Mouse (Mus musculus) neural tube, embryonic 12.5 days (tissue): Measurements from ENCODE around the gene Slc38a11. TPM values are rescaled to one million over a fixed set of nuclear protein-coding genes. Genes with fewer than 3 reads are reported as not detected.

Source experiments
- ATAC-seq: fragments of 200-750 bp; cut with Nextera tagmentation; 2 replicates; pipeline ENCODE4 v1.8.0; 2017; ENCODE audit warnings: low read depth, mild to moderate bottlenecking, moderate TSS enrichment, moderate library complexity; ENCODE audit not compliant: low FRiP score
- H3K27ac ChIP-seq: fragments of 300-500 bp; sonication (generic); 2 replicates; pipeline ENCODE4 v1.5.1; 2016
- H3K27me3 ChIP-seq: fragments of 300-500 bp; sonication (generic); replicated peaks from 2 replicates; pipeline ENCODE4 v1.6.1; 2016; ENCODE audit warnings: mild to moderate bottlenecking
- H3K36me3 ChIP-seq: fragments of 300-500 bp; sonication (generic); 2 replicates; pipeline ENCODE4 v1.6.1; 2016; ENCODE audit warnings: mild to moderate bottlenecking
- H3K4me1 ChIP-seq: fragments of 300-500 bp; sonication (generic); 2 replicates; pipeline ENCODE4 v1.6.1; 2016
- H3K4me2 ChIP-seq: fragments of 300-500 bp; sonication (generic); replicated peaks from 2 replicates; pipeline ENCODE4 v1.6.1; 2016; ENCODE audit warnings: mild to moderate bottlenecking
- H3K4me3 ChIP-seq: fragments of 300-500 bp; sonication (generic); 2 replicates; pipeline ENCODE4 v1.5.1; 2016
- H3K9ac ChIP-seq: fragments of 300-500 bp; sonication (generic); 2 replicates; pipeline ENCODE4 v1.6.1; 2016; ENCODE audit warnings: mild to moderate bottlenecking
- H3K9me3 ChIP-seq: fragments of 300-500 bp; sonication (generic); 2 replicates; pipeline ENCODE4 v1.6.1; 2016; ENCODE audit warnings: mild to moderate bottlenecking
- WGBS: fragments of 180-500 bp; shearing (Covaris S2); methylation state at CpG from one replicate; pipeline ENCODE4 v1.1.7; 2016; 5-methylcytosine and 5-hydroxymethylcytosine counted together
- microRNA-seq: library from miRNA; unstranded; fragments of <30 nt; microRNA quantifications from one replicate; pipeline ENCODE4, GENCODE M21; 2017
- polyA plus RNA-seq: library from polyadenylated mRNA; unstranded; fragments of >200 nt; fragmentation: Nextera tagmentation; extraction: Ambion mirVana; gene quantifications from 2 replicates; pipeline ENCODE4 v1.2.1, GENCODE M21; 2016

Gene Slc38a11
- polyA plus RNA-seq, 1 experiment from 2014 or later, result 0.24 TPM

- H3K9me3 ChIP-seq, result no peaks in the 10 kb centered on the region
- ATAC-seq, result no peak
- no peak overlapping the region for H3K27ac ChIP-seq
- H3K4me2 ChIP-seq, result no peak overlapping the region
- H3K36me3 ChIP-seq, result no peaks in the 10 kb centered on the region
- no peaks in the 10 kb centered on the region for H3K27me3 ChIP-seq
- no peak overlapping the region for H3K4me3 ChIP-seq
- 78% methylated on average over 4 of the region's 4 CpGs for WGBS
- no peak overlapping the region for H3K9ac ChIP-seq
- H3K4me1 ChIP-seq, result no peaks in the 10 kb centered on the region
Measured at GRCm38 (mm10) chr2:65267834-65268233, 96.0 kb downstream of the Slc38a11 start.

DNA sequence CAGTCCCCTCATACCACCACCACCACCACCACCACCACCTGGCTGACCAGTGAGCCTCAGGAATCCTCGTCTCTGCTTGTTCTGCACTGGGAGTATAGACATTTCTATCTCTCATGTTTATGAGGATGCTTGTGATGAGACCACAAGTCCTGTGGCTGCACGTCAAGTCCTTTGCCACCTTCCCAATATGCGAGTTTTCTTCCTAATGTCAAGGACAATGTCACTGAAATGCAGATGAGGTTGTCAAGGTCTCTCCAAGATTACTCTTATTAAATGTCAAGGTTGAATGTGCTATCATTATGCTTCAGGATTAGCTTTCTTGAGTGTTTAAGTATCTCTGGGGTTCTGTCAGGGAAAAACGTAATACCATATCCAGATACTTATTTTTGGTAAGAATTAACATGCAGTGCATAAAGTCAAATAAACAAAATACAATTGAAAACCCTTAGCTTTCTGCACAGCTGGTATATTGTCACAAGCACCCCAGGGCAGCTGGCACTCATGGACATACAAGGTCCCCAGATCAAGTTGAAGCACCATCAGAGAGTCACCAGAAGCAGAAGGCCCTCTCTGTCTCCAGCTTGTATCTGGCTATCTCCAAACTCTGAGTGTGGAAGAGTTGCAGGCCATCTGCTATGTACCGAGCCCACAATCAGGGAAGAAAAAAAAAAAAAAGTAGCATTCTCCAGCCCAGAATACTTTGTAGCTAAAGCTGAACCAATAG lies 97.1 kb downstream of the Slc38a11 start:
- Histone ChIP-seq H3K4me2 (no peak overlapping the region), H3K36me3 (no peaks in the 10 kb centered on the region), H3K4me3 (no peak overlapping the region), H3K27me3 (no peaks in the 10 kb centered on the region), H3K4me1 (no peaks in the 10 kb centered on the region), H3K27ac (no peak overlapping the region), H3K9me3 (no peaks in the 10 kb centered on the region), H3K9ac (no peak overlapping the region)
- ATAC-seq, result no peak
- WGBS, result 86% methylated on average over 5 of the region's 5 CpGs

Small RNAs within 50 kb of the gene (microRNA-seq; reads per million reads assigned to microRNA genes)
- not detected for gene Mir6337

Other genes starting within 250 kb of the Slc38a11 start
- 2.2 and 3.0 TPM in 2 replicates for gene Cobll1, start 124.6 kb downstream of the Slc38a11 start, polyA plus RNA-seq
- gene Scn3a, start 203.6 kb upstream of the Slc38a11 start, polyA plus RNA-seq, result 38.4 and 43.9 TPM in 2 replicates